ENCODE assay signal across 9 mouse cellular contexts in genomic region chr3:45382032-45382755, GRCm38 (mm10). TPM values are rescaled to one million over a fixed set of nuclear protein-coding genes. Genes with fewer than 3 reads are reported as not detected.
DNase-seq lines count a peak whose midpoint lies in the region; ATAC-seq and TF ChIP-seq lines count a peak whose summit lies in the region.
"Had no signal": no experiment of that assay in that cellular context is flagged by ENCODE, and none has a peak within 500 bp of the region (broad histone marks: within the 10 kb centered on the region; RNA-seq: fewer than 3 reads in every experiment).

No protein-coding gene starts in this region.

- H3K9ac ChIP-seq in limb, embryonic 12.5 days (replicated peaks) = peak overlapping the region; percentile 58

- no peaks in the 10 kb centered on the region for H3K9me3 ChIP-seq in limb, embryonic 12.5 days

- TF ChIP-seq POLR2A in cerebellum, adult 2 months (IDR thresholded peaks at IDR 0.05; ENCODE audit: borderline replicate concordance, insufficient read depth, low read length) = no peak

- TF ChIP-seq CTCF in cerebellum, adult 2 months (IDR thresholded peaks at IDR 0.05; ENCODE audit: borderline replicate concordance, insufficient read depth, low read depth, low read length) = no peak

- peak overlapping the region; percentile 51 for H3K4me3 ChIP-seq in cerebellum, adult 2 months (replicated peaks; ENCODE audit: insufficient read depth, low read depth, low read length)
- H3K4me3 ChIP-seq in limb, embryonic 12.5 days (replicated peaks) = peak overlapping the region; percentile 64

- no peaks in the 10 kb centered on the region for H3K36me3 ChIP-seq in limb, embryonic 12.5 days

- H3K27ac ChIP-seq in cerebellum, adult 2 months (ENCODE audit: insufficient read depth, low read length) = no peak overlapping the region
- H3K27ac ChIP-seq in limb, embryonic 12.5 days = no peak overlapping the region

- intact Hi-C loops in left cerebral cortex, postnatal 25 days (cut with DNase I) = loop anchor here (10.0 kb wide), 1 partner anchor 1203 kb away; no protein-coding TSS in a partner anchor

- no peak for DNase-seq in cerebellum, adult 2 months
- DNase-seq in cerebellum, postnatal 14 days = no peak
- peak; percentile 12 for DNase-seq in right cerebral cortex, postnatal 14 days
- no peak for DNase-seq in right cerebral cortex, postnatal 36 days (ENCODE audit: low spot score in 2 of 2)
- peak; percentile 30 for DNase-seq in retina, postnatal 1 day
- no peak for DNase-seq in adipocyte (ENCODE audit: low spot score)
- DNase-seq in left cerebral cortex, postnatal 25 days (ENCODE audit: low spot score in 2 of 2) = no peak

- peaks cover 1% of the 10 kb centered on the region; the same call in 1 of the 2 replicates for H3K27me3 ChIP-seq in cerebellum, adult 2 months (ENCODE audit: control insufficient read depth, insufficient read depth, low read length)
- H3K27me3 ChIP-seq in limb, embryonic 12.5 days = peaks cover 38% of the 10 kb centered on the region

- 73% methylated on average over 4 of the region's 4 CpGs for WGBS in cerebellum, adult 2 months
- WGBS in limb, embryonic 12.5 days = 23% methylated on average over 4 of the region's 4 CpGs

- peaks cover 3% of the 10 kb centered on the region for H3K4me1 ChIP-seq in cerebellum, adult 2 months (ENCODE audit: control insufficient read depth, insufficient read depth, low read length)
- peaks cover 24% of the 10 kb centered on the region for H3K4me1 ChIP-seq in limb, embryonic 12.5 days (replicated peaks)

- no peak for ATAC-seq in limb, embryonic 12.5 days (ENCODE audit: insufficient number of reproducible peaks, insufficient read depth, low FRiP score, low TSS enrichment, low read depth)
- ATAC-seq: inflammation-experienced regulatory T-cells, adult 6 months had no signal

- H3K4me2 ChIP-seq in limb, embryonic 12.5 days = peak overlapping the region; percentile 86

RNA-seq across cellular contexts. Expression of gene Pcdh10, which starts 4.0 kb away (rescaled TPM):
- 20.6 and 31.5 TPM in 2 replicates for polyA plus RNA-seq in cerebellum, adult 2 months (2012; rRNA removed)
- 8.7 and 8.8 TPM in 2 replicates for polyA plus RNA-seq in limb, embryonic 12.5 days (2016; fragmentation: Nextera tagmentation; extraction: Ambion mirVana)
- total RNA-seq in left cerebral cortex, postnatal 25 days (2021) = 100 to 1,000 TPM; 174 to 201 TPM

Comparison
In these comparisons a context has a peak if more than half of its experiments do, and no peak if none do; other contexts are left out.
1. DNase-seq: peak in right cerebral cortex, postnatal 14 days (single experiment) and retina, postnatal 1 day (single experiment); none in cerebellum, adult 2 months (0 of 2), cerebellum, postnatal 14 days (0 of 2), right cerebral cortex, postnatal 36 days (0 of 2), adipocyte (single experiment) and left cerebral cortex, postnatal 25 days (0 of 2).